Mouse (Mus musculus): Measurements from ENCODE around the gene Slc6a5. TPM values are rescaled to one million over a fixed set of nuclear protein-coding genes. Genes with fewer than 3 reads are reported as not detected.

Slc6a5 gene
- polyA plus RNA-seq (2014; fragmentation: Illumina TruSeq; extraction: RNeasy Lipid Tissue Mini Kit (QIAGEN cat#74804); ENCODE audit: low read depth, low replicate concordance) = not detected

GRCm38 (mm10) chr7:49909850-49910249 is at the start of gene Slc6a5:
Slc6a5 (plus strand) TSS chr7:49910146.

GRCm38 (mm10) chr7:49974841-49975440 is 65.0 kb downstream of the Slc6a5 start, which contains the start of gene Nell1:
Nell1 (plus strand) TSS chr7:49974864.

Other genes starting within 250 kb of the Slc6a5 start
- gene Htatip2, start 151.0 kb upstream of the Slc6a5 start, polyA plus RNA-seq (2014; fragmentation: Illumina TruSeq; extraction: RNeasy Lipid Tissue Mini Kit (QIAGEN cat#74804); ENCODE audit: low read depth, low replicate concordance) = 15.5 TPM
- gene Prmt3, start 131.8 kb upstream of the Slc6a5 start, polyA plus RNA-seq (2014; fragmentation: Illumina TruSeq; extraction: RNeasy Lipid Tissue Mini Kit (QIAGEN cat#74804); ENCODE audit: low read depth, low replicate concordance) = 9.0 TPM
- not detected for gene Nell1, start 64.7 kb downstream of the Slc6a5 start, polyA plus RNA-seq (2014; fragmentation: Illumina TruSeq; extraction: RNeasy Lipid Tissue Mini Kit (QIAGEN cat#74804); ENCODE audit: low read depth, low replicate concordance)

Measured in liver, adult 10 weeks (tissue).